Mouse (Mus musculus) midbrain, embryonic 16.5 days (tissue): ENCODE data around the gene Tmem203. TPM values are rescaled to one million over a fixed set of nuclear protein-coding genes. Genes with fewer than 3 reads are reported as not detected.

Experiments
- ATAC-seq: fragments of 200-750 bp; cut with Nextera tagmentation; 2 replicates; pipeline ENCODE4 v1.8.0; 2017; ENCODE audit warnings: moderate TSS enrichment
- H3K27ac ChIP-seq: fragments of 300-500 bp; sonication (generic); 2 replicates; pipeline ENCODE4 v1.5.1; 2014; ENCODE audit warnings: mild to moderate bottlenecking, low read length, mixed read lengths
- H3K27me3 ChIP-seq: fragments of 300-500 bp; sonication (generic); 2 replicates; pipeline ENCODE4 v1.6.1; 2014; ENCODE audit warnings: low read depth, low read length, mixed read lengths; ENCODE audit not compliant: control insufficient read depth, insufficient read depth
- H3K36me3 ChIP-seq: fragments of 300-500 bp; sonication (generic); 2 replicates; pipeline ENCODE4 v1.6.1; 2014; ENCODE audit warnings: mild to moderate bottlenecking, low read length, moderate library complexity, mixed read lengths; ENCODE audit not compliant: control insufficient read depth, insufficient read depth
- H3K4me1 ChIP-seq: fragments of 300-500 bp; sonication (generic); 2 replicates; pipeline ENCODE4 v1.6.1; 2014; ENCODE audit warnings: mild to moderate bottlenecking, low read length, mixed read lengths; ENCODE audit not compliant: control insufficient read depth, insufficient read depth
- H3K4me2 ChIP-seq: fragments of 300-500 bp; sonication (generic); 2 replicates; pipeline ENCODE4 v1.6.1; 2014; ENCODE audit warnings: mild to moderate bottlenecking, low read length, mixed read lengths
- H3K4me3 ChIP-seq: fragments of 300-500 bp; sonication (generic); 2 replicates; pipeline ENCODE4 v1.5.1; 2014; ENCODE audit warnings: low read depth, mild to moderate bottlenecking, low read length, moderate library complexity, mixed read lengths
- H3K9ac ChIP-seq: fragments of 300-500 bp; sonication (generic); 2 replicates; pipeline ENCODE4 v1.6.1; 2014; ENCODE audit warnings: low read depth, low read length, mixed read lengths
- H3K9me3 ChIP-seq: fragments of 300-500 bp; sonication (generic); replicated peaks from 2 replicates; pipeline ENCODE4 v1.6.1; 2014; ENCODE audit warnings: mild to moderate bottlenecking, low read length, mixed read lengths; ENCODE audit not compliant: control insufficient read depth, poor library complexity, severe bottlenecking
- WGBS: fragments of 180-500 bp; shearing (Covaris S2); extraction: QIAGEN DNeasy Blood & Tissue Kit; methylation state at CpG from one replicate; pipeline ENCODE4 v1.1.7; 2014; 5-methylcytosine and 5-hydroxymethylcytosine counted together
- polyA plus RNA-seq: library from polyadenylated mRNA; unstranded; fragments of >200 nt; fragmentation: Nextera tagmentation; extraction: Ambion mirVana; gene quantifications from 2 replicates; pipeline ENCODE4 v1.2.1, GENCODE M21; 2015

Tmem203 gene
- polyA plus RNA-seq, 1 experiment from 2014 or later: 12.7 TPM

DNA sequence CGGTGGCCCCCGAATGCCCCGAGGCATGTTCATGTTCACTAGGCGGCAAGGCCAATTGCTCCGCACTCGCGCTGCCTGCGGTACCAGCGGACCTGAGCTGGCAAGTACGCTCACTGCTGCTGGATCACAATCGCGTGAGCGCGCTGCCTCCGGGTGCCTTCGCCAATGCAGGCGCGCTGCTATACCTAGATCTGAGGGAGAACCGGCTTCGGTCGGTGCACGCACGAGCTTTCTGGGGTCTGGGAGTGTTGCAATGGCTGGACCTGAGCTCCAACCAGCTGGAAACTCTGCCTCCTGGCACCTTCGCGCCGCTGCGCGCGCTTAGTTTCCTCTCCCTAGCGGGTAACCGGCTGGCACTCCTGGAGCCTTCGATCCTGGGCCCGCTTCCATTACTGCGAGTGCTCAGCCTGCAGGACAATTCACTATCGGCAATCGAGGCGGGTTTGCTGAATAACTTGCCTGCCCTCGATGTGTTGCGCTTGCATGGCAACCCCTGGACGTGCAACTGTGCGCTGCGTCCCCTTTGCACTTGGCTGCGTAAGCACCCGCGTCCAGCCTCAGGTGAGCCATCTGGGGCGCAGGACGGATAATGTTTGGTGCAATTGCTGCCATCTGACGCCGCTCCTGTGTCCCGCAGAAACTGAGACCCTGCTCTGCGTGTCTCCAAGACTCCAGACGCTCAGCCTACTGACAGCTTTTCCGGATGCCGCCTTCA is 35.0 kb downstream of the Tmem203 start:
- peak overlapping the region; percentile 42; the same call in 1 of the 2 replicates for H3K9ac ChIP-seq
- 1% methylated on average over 54 of the region's 54 CpGs for WGBS
- peaks cover 18% of the 10 kb centered on the region for H3K36me3 ChIP-seq
- peak overlapping the region; percentile 5 for H3K4me3 ChIP-seq
- H3K4me1 ChIP-seq: peaks cover 23% of the 10 kb centered on the region
- no peaks in the 10 kb centered on the region for H3K9me3 ChIP-seq
- H3K4me2 ChIP-seq: peak overlapping the region; percentile 35
- H3K27ac ChIP-seq: no peak overlapping the region
- peaks cover 62% of the 10 kb centered on the region for H3K27me3 ChIP-seq
- peak; percentile 65 for ATAC-seq

DNA sequence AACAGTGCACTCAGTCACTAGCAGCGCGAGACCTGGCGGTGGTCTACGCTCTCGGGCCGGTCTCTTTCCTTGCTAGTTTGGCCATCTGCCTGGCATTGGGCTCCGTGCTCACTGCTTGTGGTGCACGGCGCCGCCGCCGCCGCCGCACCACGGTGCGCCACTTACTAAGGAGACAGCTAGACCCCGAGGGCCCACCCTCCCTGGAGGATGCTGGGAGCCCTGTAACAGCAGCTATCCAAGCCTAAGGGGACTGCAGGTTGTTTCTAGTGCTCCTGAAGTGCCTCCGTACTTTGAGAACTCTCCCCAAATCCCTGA is 35.5 kb downstream of the Tmem203 start:
- peak overlapping the region; percentile 42; the same call in 1 of the 2 replicates for H3K9ac ChIP-seq
- peak overlapping the region; percentile 35 for H3K4me2 ChIP-seq
- H3K9me3 ChIP-seq: no peaks in the 10 kb centered on the region
- H3K36me3 ChIP-seq: peaks cover 18% of the 10 kb centered on the region; the same call in 1 of the 2 replicates
- whole genome bisulfite sequencing: 1% methylated on average over 18 of the region's 18 CpGs
- ATAC-seq: peak; percentile 29
- H3K27ac ChIP-seq: no peak overlapping the region
- peak overlapping the region; percentile 5 for H3K4me3 ChIP-seq
- peaks cover 62% of the 10 kb centered on the region for H3K27me3 ChIP-seq
- H3K4me1 ChIP-seq: peaks cover 23% of the 10 kb centered on the region

DNA sequence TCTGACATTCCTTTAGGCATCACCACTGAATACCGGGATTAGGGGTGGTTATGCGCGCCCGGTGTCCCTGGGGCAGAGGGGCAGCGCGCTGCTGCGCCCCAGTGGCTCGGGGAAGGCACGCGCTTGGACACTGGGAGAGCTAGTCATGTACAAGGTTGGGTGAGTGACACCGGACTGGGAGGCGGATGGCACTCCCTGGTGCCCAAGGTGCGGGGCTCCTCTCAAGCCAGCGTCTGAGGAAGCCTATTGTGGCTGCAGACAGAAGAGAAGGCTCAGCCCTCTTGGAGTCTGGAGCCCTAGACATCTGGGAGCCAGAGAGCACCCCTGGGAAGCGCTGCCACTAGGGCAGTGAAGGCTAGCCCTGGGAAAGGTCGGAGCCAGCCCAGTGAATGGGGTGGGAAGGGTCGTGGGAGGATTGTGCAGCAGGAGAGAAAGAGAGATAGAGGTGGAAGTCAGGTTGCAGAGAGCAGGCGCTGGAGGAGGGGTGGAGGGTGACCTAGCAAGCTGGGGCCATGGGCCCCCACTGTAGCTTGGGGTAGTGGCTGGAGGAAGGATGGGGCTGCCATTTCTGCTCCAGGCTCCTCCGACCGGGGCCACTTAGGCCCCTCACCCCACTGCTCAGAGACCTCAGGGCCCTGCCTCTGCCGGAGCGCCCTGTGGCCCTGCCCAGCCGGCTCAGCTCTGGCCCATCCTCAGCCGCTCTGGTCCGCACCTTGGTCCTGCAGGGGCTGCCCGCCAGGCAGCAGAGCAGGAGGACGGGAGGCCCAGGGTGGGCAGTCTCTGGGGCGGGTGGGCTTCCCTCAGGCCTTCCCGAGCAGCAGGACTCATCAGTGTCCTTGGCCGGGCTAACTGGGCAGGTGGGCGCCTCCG is 36.2 kb downstream of the Tmem203 start:
- 7% methylated on average over 30 of the region's 32 CpGs for WGBS
- ATAC-seq: no peak
- H3K9ac ChIP-seq: no peak overlapping the region; the same call in 1 of the 2 replicates
- no peaks in the 10 kb centered on the region for H3K9me3 ChIP-seq
- H3K4me3 ChIP-seq: peak overlapping the region; percentile 5; the same call in 1 of the 2 replicates
- H3K4me2 ChIP-seq: peak overlapping the region; percentile 35
- peaks cover 62% of the 10 kb centered on the region for H3K27me3 ChIP-seq
- no peak overlapping the region for H3K27ac ChIP-seq
- H3K36me3 ChIP-seq: peaks cover 21% of the 10 kb centered on the region
- H3K4me1 ChIP-seq: peaks cover 23% of the 10 kb centered on the region

DNA sequence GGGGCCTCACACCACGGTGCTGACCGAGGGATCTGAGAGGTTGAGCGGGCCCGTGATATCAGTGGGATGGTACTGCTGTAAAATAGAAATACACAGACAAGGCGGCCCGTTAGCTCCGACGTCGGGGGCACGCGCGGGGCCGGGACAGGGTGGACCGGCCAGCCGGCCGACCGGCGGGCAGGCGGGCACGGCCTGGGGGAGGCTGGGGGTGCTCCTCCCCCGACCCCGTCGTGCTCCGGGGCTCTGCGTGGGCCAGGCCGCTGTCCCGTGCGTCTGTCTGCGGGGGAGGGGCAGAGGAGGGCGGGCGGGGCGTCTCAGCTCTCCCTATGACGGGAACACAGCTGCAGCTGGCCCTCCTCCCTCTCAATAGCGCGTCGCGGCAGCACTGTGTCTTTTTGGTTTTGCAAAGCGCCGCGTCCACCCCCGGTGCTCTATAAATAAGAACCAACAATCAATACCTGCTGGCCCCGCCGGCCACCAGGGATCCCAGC is 36.9 kb downstream of the Tmem203 start:
- H3K4me2 ChIP-seq: peak overlapping the region; percentile 29; the same call in 1 of the 2 replicates
- WGBS: 6% methylated on average over 39 of the region's 43 CpGs
- peaks cover 23% of the 10 kb centered on the region for H3K4me1 ChIP-seq
- no peak overlapping the region for H3K27ac ChIP-seq
- ATAC-seq: no peak
- H3K9me3 ChIP-seq: no peaks in the 10 kb centered on the region
- no peak overlapping the region for H3K9ac ChIP-seq
- peaks cover 27% of the 10 kb centered on the region for H3K36me3 ChIP-seq
- H3K27me3 ChIP-seq: peaks cover 62% of the 10 kb centered on the region
- H3K4me3 ChIP-seq: peak overlapping the region; percentile 20

DNA sequence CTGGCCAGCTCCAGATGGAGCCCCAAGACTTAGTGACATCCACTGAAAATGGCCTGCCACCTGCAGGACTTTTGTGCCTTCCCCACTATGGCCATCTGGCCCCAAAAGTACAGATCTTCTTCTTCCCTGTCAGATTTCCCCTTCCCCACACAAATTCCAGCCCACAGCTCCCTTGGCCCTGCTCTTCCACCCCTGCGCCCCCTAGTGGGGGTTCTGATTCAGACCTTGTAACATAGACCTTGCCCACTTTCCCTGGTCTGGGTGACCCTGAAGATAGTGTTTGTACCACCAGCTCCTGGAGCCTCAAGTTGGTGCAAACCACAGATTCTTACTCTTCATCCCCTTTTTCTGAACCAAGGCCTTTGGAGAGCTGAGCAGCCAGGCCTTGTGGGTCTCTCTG is 37.6 kb downstream of the Tmem203 start:
- Histone ChIP-seq H3K4me1 (peaks cover 23% of the 10 kb centered on the region), H3K36me3 (peaks cover 30% of the 10 kb centered on the region), H3K4me2 (no peak overlapping the region), H3K27ac (no peak overlapping the region), H3K9ac (no peak overlapping the region), H3K27me3 (peaks cover 62% of the 10 kb centered on the region), H3K4me3 (no peak overlapping the region), H3K9me3 (no peaks in the 10 kb centered on the region)
- ATAC-seq: no peak
- 0% methylated on average over 1 of the region's 1 CpGs for WGBS

DNA sequence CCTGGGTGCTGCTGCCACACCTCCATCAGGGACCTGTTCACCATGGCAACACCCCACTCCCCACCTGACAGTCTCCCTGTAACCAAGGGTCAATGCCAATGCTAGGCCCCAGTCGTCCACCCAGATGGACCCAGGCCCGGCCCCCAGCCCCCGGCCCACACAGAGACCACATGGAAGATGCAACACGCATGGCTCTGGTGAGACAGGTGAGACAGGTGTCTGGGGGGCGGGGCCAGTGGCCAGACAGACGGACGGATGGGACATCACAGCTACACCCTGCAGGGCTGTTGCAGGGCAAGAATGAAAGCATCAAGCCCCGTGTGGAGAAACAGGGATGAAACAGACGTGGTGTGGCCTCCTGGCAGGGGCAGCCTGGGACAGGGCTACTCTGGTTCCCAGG is 38.5 kb downstream of the Tmem203 start:
- Histone ChIP-seq H3K36me3 (peaks cover 32% of the 10 kb centered on the region), H3K4me1 (peaks cover 23% of the 10 kb centered on the region), H3K9ac (no peak overlapping the region), H3K4me3 (no peak overlapping the region), H3K27me3 (peaks cover 55% of the 10 kb centered on the region), H3K4me2 (no peak overlapping the region), H3K9me3 (no peaks in the 10 kb centered on the region), H3K27ac (no peak overlapping the region)
- 77% methylated on average over 9 of the region's 9 CpGs for WGBS
- ATAC-seq: no peak

DNA sequence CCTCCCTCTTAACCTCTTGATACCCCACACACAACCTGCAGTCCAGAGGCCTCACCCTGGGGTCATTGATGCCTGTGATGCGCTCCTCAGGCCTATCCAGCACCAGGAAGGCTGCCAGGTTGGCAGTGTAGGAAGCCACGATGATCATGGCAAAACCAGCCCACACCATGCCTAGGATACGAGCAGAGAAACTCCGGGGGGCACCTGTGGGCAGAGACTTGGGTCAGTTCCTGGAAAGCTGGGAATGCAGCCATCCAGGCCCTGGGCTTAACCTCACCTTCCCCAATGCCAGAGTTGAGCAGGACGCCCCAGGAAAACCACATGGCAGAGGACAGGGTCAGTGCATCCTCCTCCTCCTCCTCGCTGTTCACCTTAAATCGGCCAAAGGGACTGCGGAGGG is 41.9 kb downstream of the Tmem203 start:
- Histone ChIP-seq H3K36me3 (peaks cover 38% of the 10 kb centered on the region), H3K9ac (no peak overlapping the region), H3K4me2 (no peak overlapping the region), H3K4me1 (peaks cover 4% of the 10 kb centered on the region), H3K27ac (no peak overlapping the region), H3K27me3 (peaks cover 28% of the 10 kb centered on the region), H3K4me3 (no peak overlapping the region), H3K9me3 (no peaks in the 10 kb centered on the region)
- 81% methylated on average over 8 of the region's 8 CpGs for WGBS
- no peak for ATAC-seq

DNA sequence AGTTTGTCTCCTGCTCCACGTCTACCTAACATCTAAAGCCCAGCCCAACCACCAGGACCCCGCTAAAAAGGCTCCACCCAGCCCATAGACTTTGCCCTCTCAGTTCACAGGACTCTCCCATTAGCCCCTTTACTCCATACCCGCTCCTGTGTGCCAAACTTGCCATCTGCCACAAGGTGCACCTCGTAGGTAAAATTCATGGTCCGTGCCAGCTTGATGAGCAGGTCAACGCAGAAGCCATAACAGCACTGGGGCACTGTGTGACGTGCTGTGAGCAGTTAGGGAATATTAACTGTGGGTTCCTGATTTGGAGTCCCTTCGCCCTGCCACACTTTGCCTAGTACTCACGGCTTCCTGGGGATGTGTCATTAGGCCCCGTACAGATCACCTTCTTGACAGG is 42.8 kb downstream of the Tmem203 start:
- Histone ChIP-seq H3K27me3 (peaks cover 22% of the 10 kb centered on the region), H3K36me3 (peaks cover 41% of the 10 kb centered on the region), H3K4me1 (no peaks in the 10 kb centered on the region), H3K9me3 (no peaks in the 10 kb centered on the region), H3K4me3 (no peak overlapping the region), H3K4me2 (no peak overlapping the region), H3K27ac (no peak overlapping the region), H3K9ac (no peak overlapping the region)
- no peak for ATAC-seq
- WGBS: 85% methylated on average over 10 of the region's 10 CpGs

DNA sequence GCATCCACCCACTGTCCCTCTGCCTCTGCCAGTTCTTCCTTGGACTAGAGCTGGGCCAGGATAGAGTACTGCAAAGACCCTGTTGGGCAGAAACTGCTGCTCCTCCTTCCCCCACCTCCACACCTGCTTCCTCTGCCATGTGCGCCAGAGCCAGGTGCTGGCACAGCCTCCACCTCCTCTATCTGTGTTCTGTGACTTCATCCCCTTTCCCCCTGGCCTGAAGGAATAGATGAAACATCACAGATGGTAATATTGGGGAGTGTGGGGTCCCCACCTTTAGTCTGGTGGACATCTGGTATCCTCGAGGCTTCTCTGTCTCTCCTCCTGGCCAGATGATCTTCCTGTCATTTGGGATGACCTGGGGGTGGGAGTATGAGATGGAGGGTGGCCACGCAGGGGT is 48.2 kb downstream of the Tmem203 start:
- Histone ChIP-seq H3K9me3 (no peaks in the 10 kb centered on the region), H3K4me2 (no peak overlapping the region), H3K36me3 (peaks cover 12% of the 10 kb centered on the region), H3K9ac (no peak overlapping the region), H3K4me1 (peaks cover 6% of the 10 kb centered on the region), H3K27ac (no peak overlapping the region), H3K4me3 (no peak overlapping the region), H3K27me3 (peaks cover 18% of the 10 kb centered on the region)
- no peak for ATAC-seq
- 83% methylated on average over 3 of the region's 3 CpGs for WGBS
